In genomic region chr8:77437807-77438493, GRCm38 (mm10) we compare ENCODE assay signal across 9 mouse cellular contexts.
DNase-seq lines count a peak whose midpoint lies in the region; ATAC-seq lines count a peak whose summit lies in the region.
"Had no signal": no experiment of that assay in that cellular context is flagged by ENCODE, and none has a peak within 500 bp of the region (broad histone marks: within the 10 kb centered on the region; RNA-seq: fewer than 3 reads in every experiment).

No protein-coding gene starts in this region.

- WGBS in hindbrain, embryonic 11.5 days: 76% methylated on average over 9 of the region's 9 CpGs
- WGBS in hindbrain, embryonic 12.5 days: 64% methylated on average over 9 of the region's 9 CpGs
- 44% methylated on average over 9 of the region's 9 CpGs for WGBS in lung, embryonic 16.5 days
- 52% methylated on average over 9 of the region's 9 CpGs for whole genome bisulfite sequencing in intestine, embryonic 15.5 days
- 71% methylated on average over 9 of the region's 9 CpGs for WGBS in neural tube, embryonic 12.5 days

- no peak overlapping the region for H3K9ac ChIP-seq in hindbrain, embryonic 11.5 days (ENCODE audit: low read depth, low read length)
- no peak overlapping the region for H3K9ac ChIP-seq in hindbrain, embryonic 12.5 days
- no peak overlapping the region for H3K9ac ChIP-seq in lung, embryonic 16.5 days (ENCODE audit: low read length)
- no peak overlapping the region for H3K9ac ChIP-seq in intestine, embryonic 15.5 days
- H3K9ac ChIP-seq in neural tube, embryonic 12.5 days: no peak overlapping the region

- H3K4me2 ChIP-seq in hindbrain, embryonic 11.5 days (replicated peaks; ENCODE audit: low read depth, low read length): no peak overlapping the region
- no peak overlapping the region for H3K4me2 ChIP-seq in hindbrain, embryonic 12.5 days (replicated peaks)
- H3K4me2 ChIP-seq in lung, embryonic 16.5 days (ENCODE audit: low read depth, low read length): no peak overlapping the region
- H3K4me2 ChIP-seq in intestine, embryonic 15.5 days (replicated peaks): no peak overlapping the region
- no peak overlapping the region for H3K4me2 ChIP-seq in neural tube, embryonic 12.5 days (replicated peaks)

- no peak for DNase-seq in hindbrain, embryonic 11.5 days (ENCODE audit: low spot score)
- no peak for DNase-seq in lung, postnatal 10 days
- no peak for DNase-seq in spleen, postnatal 14 days (ENCODE audit: low spot score in 2 of 2)
- DNase-seq: kidney, adult 8-10 months; thymus, adult 18-20 months had no signal

- H3K4me3 ChIP-seq in hindbrain, embryonic 11.5 days (ENCODE audit: low read depth, low read length): no peak overlapping the region
- H3K4me3 ChIP-seq in hindbrain, embryonic 12.5 days: no peak overlapping the region
- H3K4me3 ChIP-seq in lung, embryonic 16.5 days (ENCODE audit: low read length): no peak overlapping the region
- no peak overlapping the region for H3K4me3 ChIP-seq in intestine, embryonic 15.5 days (replicated peaks)
- no peak overlapping the region for H3K4me3 ChIP-seq in neural tube, embryonic 12.5 days

- no peaks in the 10 kb centered on the region for H3K27me3 ChIP-seq in hindbrain, embryonic 11.5 days (ENCODE audit: control insufficient read depth, insufficient read depth, low read length)
- no peaks in the 10 kb centered on the region for H3K27me3 ChIP-seq in hindbrain, embryonic 12.5 days
- no peaks in the 10 kb centered on the region for H3K27me3 ChIP-seq in lung, embryonic 16.5 days (ENCODE audit: control insufficient read depth, insufficient read depth, low read depth, low read length)
- H3K27me3 ChIP-seq in intestine, embryonic 15.5 days (replicated peaks): no peaks in the 10 kb centered on the region
- H3K27me3 ChIP-seq in neural tube, embryonic 12.5 days (replicated peaks): no peaks in the 10 kb centered on the region

- no peaks in the 10 kb centered on the region for H3K36me3 ChIP-seq in hindbrain, embryonic 11.5 days (ENCODE audit: control insufficient read depth, insufficient read depth, low read length)
- H3K36me3 ChIP-seq in hindbrain, embryonic 12.5 days: no peaks in the 10 kb centered on the region
- no peaks in the 10 kb centered on the region for H3K36me3 ChIP-seq in lung, embryonic 16.5 days (ENCODE audit: control insufficient read depth, insufficient read depth, low read length)
- no peaks in the 10 kb centered on the region for H3K36me3 ChIP-seq in intestine, embryonic 15.5 days
- H3K36me3 ChIP-seq in neural tube, embryonic 12.5 days: no peaks in the 10 kb centered on the region

- no peak overlapping the region for H3K27ac ChIP-seq in hindbrain, embryonic 11.5 days (ENCODE audit: low read depth, low read length)
- H3K27ac ChIP-seq in hindbrain, embryonic 12.5 days: no peak overlapping the region
- H3K27ac ChIP-seq in lung, embryonic 16.5 days (ENCODE audit: low read length): no peak overlapping the region
- H3K27ac ChIP-seq in intestine, embryonic 15.5 days: no peak overlapping the region
- no peak overlapping the region for H3K27ac ChIP-seq in neural tube, embryonic 12.5 days

- no peaks in the 10 kb centered on the region for H3K4me1 ChIP-seq in hindbrain, embryonic 11.5 days (replicated peaks; ENCODE audit: control insufficient read depth, insufficient read depth, low read length)
- peaks cover 9% of the 10 kb centered on the region for H3K4me1 ChIP-seq in hindbrain, embryonic 12.5 days
- H3K4me1 ChIP-seq in lung, embryonic 16.5 days (replicated peaks; ENCODE audit: control insufficient read depth, insufficient read depth, low read length): peaks cover 29% of the 10 kb centered on the region
- H3K4me1 ChIP-seq in intestine, embryonic 15.5 days (replicated peaks): peaks cover 35% of the 10 kb centered on the region
- peaks cover 8% of the 10 kb centered on the region for H3K4me1 ChIP-seq in neural tube, embryonic 12.5 days

- no peaks in the 10 kb centered on the region for H3K9me3 ChIP-seq in hindbrain, embryonic 11.5 days (ENCODE audit: control insufficient read depth, low read length)
- H3K9me3 ChIP-seq in hindbrain, embryonic 12.5 days (replicated peaks): no peaks in the 10 kb centered on the region
- H3K9me3 ChIP-seq in lung, embryonic 16.5 days (ENCODE audit: control insufficient read depth, low read length): no peaks in the 10 kb centered on the region
- H3K9me3 ChIP-seq in intestine, embryonic 15.5 days: no peaks in the 10 kb centered on the region
- no peaks in the 10 kb centered on the region for H3K9me3 ChIP-seq in neural tube, embryonic 12.5 days

- ATAC-seq in hindbrain, embryonic 11.5 days (ENCODE audit: low FRiP score): peak; percentile 14; the same call in 1 of the 2 replicates
- ATAC-seq in hindbrain, embryonic 12.5 days (ENCODE audit: low FRiP score): no peak
- peak; percentile 73 for ATAC-seq in lung, embryonic 16.5 days (ENCODE audit: low read depth)
- peak; percentile 13; the same call in 1 of the 2 replicates for ATAC-seq in intestine, embryonic 15.5 days
- peak; percentile 39; the same call in 1 of the 2 replicates for ATAC-seq in neural tube, embryonic 12.5 days (ENCODE audit: low FRiP score, low read depth)
